Mouse (Mus musculus) cerebellum, postnatal 14 days (tissue): ENCODE measurements at regions not wholly inside any gene's neighbourhood (a gene's known extent, or its start where the extent isn't known, plus 50 kb on each side); places are given as distances from the start of the nearest gene placed in this dataset.

ENCODE experiments used
- DNase-seq, 2 experiments: peaks; one replicate each; pipeline ENCODE4 v3.0.0; 2021; ENCODE audit warnings: mixed read lengths in 2 of 2

- no peak for DNase-seq
These were observed 66.8 kb upstream of the Tbl1x start for GRCm38 (mm10) chrX:77443852-77444492.

DNA sequence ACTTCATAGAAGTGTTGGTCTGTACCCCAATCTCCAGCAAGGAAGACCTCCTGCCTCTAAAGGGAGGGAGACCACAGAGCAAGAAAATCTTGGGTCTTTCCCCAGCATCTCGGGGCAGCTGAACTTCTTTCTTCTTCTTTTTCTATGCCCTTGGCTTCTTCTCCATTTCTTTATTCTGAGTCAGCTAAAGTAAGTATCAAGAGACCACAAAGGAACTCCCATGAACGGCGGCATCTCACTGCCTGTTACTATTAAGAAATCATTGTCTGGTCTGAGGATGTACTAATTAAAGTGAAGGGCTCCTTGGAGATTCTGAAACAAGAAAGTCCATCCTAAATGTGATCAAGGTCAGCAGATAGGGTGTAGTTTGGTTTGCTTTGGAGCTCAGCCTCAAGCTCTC is 64.1 kb upstream of the Tbl1x start:
- DNase-seq, result no peak

DNA sequence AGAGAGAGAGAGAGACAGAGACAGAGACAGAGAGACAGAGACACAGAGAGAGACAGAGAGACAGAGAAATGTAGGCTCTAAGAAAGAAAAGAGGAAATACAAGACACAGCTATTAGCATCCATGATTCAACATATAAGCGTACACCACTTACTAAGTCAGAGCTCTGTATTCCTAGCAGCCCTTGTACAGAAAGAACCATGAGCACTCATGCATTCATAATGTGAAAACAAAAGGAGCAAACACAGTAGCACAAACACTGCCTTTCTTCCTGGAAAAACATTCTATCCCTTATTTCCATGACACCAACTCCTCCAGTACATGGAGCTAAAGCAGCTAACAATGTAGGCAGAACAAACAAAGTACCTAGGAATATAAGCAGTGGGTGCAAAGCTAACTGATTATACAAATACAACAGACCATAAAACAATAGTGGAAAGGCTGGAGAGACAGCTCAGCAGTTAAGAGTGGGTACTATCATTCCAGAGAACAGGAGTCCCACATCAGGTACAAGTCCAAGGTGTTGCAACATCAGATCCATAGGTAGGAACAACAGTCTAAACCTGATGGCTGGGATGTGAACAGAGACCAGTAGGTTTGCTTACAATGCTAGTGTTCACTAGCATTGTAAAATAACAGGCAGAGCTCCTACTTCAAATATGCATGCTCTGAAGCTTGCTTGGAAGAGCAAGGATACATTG is 58.7 kb upstream of the Tbl1x start:
- DNase-seq, result no peak
